Mouse (Mus musculus) liver, adult 2 months (tissue): ENCODE data around the gene Abcb6. TPM values are rescaled to one million over a fixed set of nuclear protein-coding genes. Genes with fewer than 3 reads are reported as not detected.

Source experiments
- DNase-seq: peaks from one replicate; pipeline ENCODE4 v3.0.0-alpha.2; 2011; ENCODE audit warnings: low read depth, low spot score; ENCODE audit errors: extremely low read depth
- H3K27ac ChIP-seq: fragments of 200-500 bp; replicated peaks from 2 replicates; pipeline ENCODE4 v1.5.1; 2012; ENCODE audit warnings: low read depth, mild to moderate bottlenecking, control low read depth, inconsistent platforms, low read length; ENCODE audit not compliant: insufficient read depth
- H3K27me3 ChIP-seq: fragments of 200-500 bp; 2 replicates; pipeline ENCODE4 v1.6.1; 2012; ENCODE audit warnings: mild to moderate bottlenecking, moderate library complexity, low read length, inconsistent platforms; ENCODE audit not compliant: control insufficient read depth, insufficient read depth
- H3K36me3 ChIP-seq: fragments of 200-500 bp; 2 replicates; pipeline ENCODE4 v1.6.1; 2012; ENCODE audit warnings: low read length, inconsistent platforms; ENCODE audit not compliant: control insufficient read depth, insufficient read depth
- H3K4me1 ChIP-seq: fragments of 200-500 bp; 2 replicates; pipeline ENCODE4 v1.6.1; 2011; ENCODE audit warnings: low read length; ENCODE audit not compliant: control insufficient read depth, insufficient read depth
- H3K4me3 ChIP-seq: fragments of 200-500 bp; 2 replicates; pipeline ENCODE4 v1.5.1; 2011; ENCODE audit warnings: low read depth, mild to moderate bottlenecking, control low read depth, low read length, moderate library complexity; ENCODE audit not compliant: insufficient read depth
- H3K79me2 ChIP-seq: fragments of 200-500 bp; 2 replicates; pipeline ENCODE4 v1.6.1; 2012; ENCODE audit warnings: inconsistent platforms, mild to moderate bottlenecking, low read length, moderate library complexity; ENCODE audit not compliant: control insufficient read depth, insufficient read depth
- H3K9ac ChIP-seq: fragments of 200-500 bp; 2 replicates; pipeline ENCODE4 v1.6.1; 2012; ENCODE audit warnings: low read depth, mild to moderate bottlenecking, control low read depth, inconsistent platforms, low read length
- CTCF ChIP-seq: fragments of 200-500 bp; IDR thresholded peaks from 2 replicates; pipeline ENCODE4 v1.5.1; 2011; ENCODE audit warnings: low read depth, low read length, control low read depth
- POLR2A ChIP-seq: fragments of 200-500 bp; IDR thresholded peaks from 2 replicates; pipeline ENCODE4 v1.6.1; 2011; ENCODE audit warnings: low read length, control low read depth; ENCODE audit not compliant: insufficient read depth; ENCODE audit errors: extremely low read depth
- WGBS: fragments of 180-500 bp; shearing (Covaris S2); methylation state at CpG from one replicate; pipeline ENCODE4 v1.1.7; 2018; 5-methylcytosine and 5-hydroxymethylcytosine counted together
- polyA plus RNA-seq: library from polyadenylated mRNA; depleted of rRNA; stranded (reverse); fragments of >200 nt; gene quantifications from 2 replicates; pipeline ENCODE4 v1.2.3, GENCODE M21; 2012
- total RNA-seq: library from RNA; depleted of rRNA; stranded (reverse); fragments of >200 nt; gene quantifications from 2 replicates; pipeline ENCODE4 v1.2.3, GENCODE M21; 2014

Gene Abcb6
- total and polyA plus RNA-seq, 2 experiments = 56.1 to 88.7 TPM

GRCm38 (mm10) chr1:75187126-75187525, 6.9 kb upstream of the Abcb6 start:
- Histone ChIP-seq H3K4me3 (no peak overlapping the region), H3K4me1 (peaks cover 13% of the 10 kb centered on the region), H3K27me3 (no peaks in the 10 kb centered on the region), H3K79me2 (peaks cover 16% of the 10 kb centered on the region; the same call in 1 of the 2 replicates), H3K36me3 (peaks cover 30% of the 10 kb centered on the region), H3K9ac (no peak overlapping the region), H3K27ac (no peak overlapping the region)
- TF ChIP-seq CTCF (no peak), POLR2A (no peak)
- no peak for DNase-seq

GRCm38 (mm10) chr1:75185495-75185894, 5.3 kb upstream of the Abcb6 start:
- H3K79me2 ChIP-seq = peaks cover 6% of the 10 kb centered on the region; the same call in 1 of the 2 replicates
- no peaks in the 10 kb centered on the region for H3K27me3 ChIP-seq
- H3K9ac ChIP-seq = no peak overlapping the region
- DNase-seq = no peak
- H3K36me3 ChIP-seq = peaks cover 32% of the 10 kb centered on the region
- H3K4me3 ChIP-seq = no peak overlapping the region
- H3K27ac ChIP-seq = no peak overlapping the region
- peaks cover 9% of the 10 kb centered on the region for H3K4me1 ChIP-seq
- WGBS = 88% methylated on average over 11 of the region's 11 CpGs
- TF ChIP-seq CTCF (no peak), POLR2A (no peak)

- Histone ChIP-seq H3K36me3 (peaks cover 23% of the 10 kb centered on the region), H3K79me2 (no peaks in the 10 kb centered on the region), H3K4me3 (no peak overlapping the region), H3K27me3 (no peaks in the 10 kb centered on the region), H3K9ac (no peak overlapping the region), H3K27ac (no peak overlapping the region), H3K4me1 (peaks cover 5% of the 10 kb centered on the region; the same call in 1 of the 2 replicates)
- DNase-seq = no peak
- WGBS = 74% methylated on average over 4 of the region's 4 CpGs
- no peak for TF ChIP-seq POLR2A
- TF ChIP-seq CTCF = peak; percentile 29; the same call in 1 of the 2 replicates
Observed at GRCm38 (mm10) chr1:75182160-75182559, 2.0 kb upstream of the Abcb6 start.

GRCm38 (mm10) chr1:75181377-75181870, 1.2 kb upstream of the Abcb6 start:
- H3K4me1 ChIP-seq = peaks cover 5% of the 10 kb centered on the region; the same call in 1 of the 2 replicates
- H3K9ac ChIP-seq = no peak overlapping the region
- WGBS = 90% methylated on average over 4 of the region's 4 CpGs
- no peak overlapping the region for H3K4me3 ChIP-seq
- no peaks in the 10 kb centered on the region for H3K79me2 ChIP-seq
- DNase-seq = no peak
- H3K27ac ChIP-seq = no peak overlapping the region
- peaks cover 26% of the 10 kb centered on the region for H3K36me3 ChIP-seq
- H3K27me3 ChIP-seq = no peaks in the 10 kb centered on the region
- TF ChIP-seq CTCF = no peak
- TF ChIP-seq POLR2A = no peak

GRCm38 (mm10) chr1:75180741-75181140, 549 bp upstream of the Abcb6 start:
- no peak overlapping the region for H3K4me3 ChIP-seq
- no peak for DNase-seq
- H3K4me1 ChIP-seq = peaks cover 5% of the 10 kb centered on the region; the same call in 1 of the 2 replicates
- no peaks in the 10 kb centered on the region for H3K79me2 ChIP-seq
- H3K9ac ChIP-seq = no peak overlapping the region
- no peak overlapping the region for H3K27ac ChIP-seq
- H3K27me3 ChIP-seq = no peaks in the 10 kb centered on the region
- peaks cover 29% of the 10 kb centered on the region for H3K36me3 ChIP-seq
- WGBS = 41% methylated on average over 7 of the region's 7 CpGs
- no peak for TF ChIP-seq POLR2A
- no peak for TF ChIP-seq CTCF

GRCm38 (mm10) chr1:75179334-75180104, 673 bp downstream of the Abcb6 start:
- 3% methylated on average over 23 of the region's 23 CpGs for WGBS
- H3K27me3 ChIP-seq = no peaks in the 10 kb centered on the region

More at GRCm38 (mm10) chr1:75179334-75180104, 673 bp downstream of the Abcb6 start:
- TF ChIP-seq POLR2A = no peak
- TF ChIP-seq CTCF = no peak
- peaks cover 5% of the 10 kb centered on the region; the same call in 1 of the 2 replicates for H3K4me1 ChIP-seq
- H3K9ac ChIP-seq = peak overlapping the region; percentile 89
- H3K79me2 ChIP-seq = no peaks in the 10 kb centered on the region
- H3K36me3 ChIP-seq = peaks cover 28% of the 10 kb centered on the region
- DNase-seq = peak; percentile 78
- H3K4me3 ChIP-seq = peak overlapping the region; percentile 95
- peak overlapping the region; percentile 76 for H3K27ac ChIP-seq
